Mouse (Mus musculus) CH12.LX (cell line): Measurements from ENCODE around the gene March8. TPM values are rescaled to one million over a fixed set of nuclear protein-coding genes. Genes with fewer than 3 reads are reported as not detected.

Source experiments
- DNase-seq: peaks from one replicate; pipeline ENCODE4 v3.0.0-alpha.2; 2013; ENCODE audit errors: extremely low read depth
- H3K27ac ChIP-seq: 2 replicates; pipeline ENCODE4 v1.5.1; 2012; ENCODE audit warnings: low read depth, mild to moderate bottlenecking, control low read depth, moderate library complexity; ENCODE audit not compliant: insufficient read depth
- H3K27me3 ChIP-seq: replicated peaks from 2 replicates; pipeline ENCODE3; 2012; ENCODE audit warnings: inconsistent platforms
- H3K36me3 ChIP-seq, 2 experiments: replicated peaks in 1 of 2; 2 replicates each; pipeline versions ENCODE3 to v1.6.1; 2012; ENCODE audit warnings: inconsistent platforms in 1 of 2, low read length in 1 of 2, mild to moderate bottlenecking in 1 of 2, mixed read lengths in 1 of 2, moderate library complexity in 1 of 2; ENCODE audit not compliant: control insufficient read depth in 1 of 2, insufficient read depth in 1 of 2
- H3K4me1 ChIP-seq, 2 experiments: 2 replicates each; pipeline ENCODE4 v1.6.1; 2012; ENCODE audit warnings: inconsistent platforms in 1 of 2, moderate library complexity in 1 of 2; ENCODE audit not compliant: insufficient read depth in 2 of 2, control insufficient read depth in 1 of 2
- H3K4me2 ChIP-seq: 2 replicates; pipeline ENCODE4 v1.6.1; 2012; ENCODE audit warnings: low read depth, mild to moderate bottlenecking, control low read depth; ENCODE audit not compliant: poor library complexity, insufficient read depth, severe bottlenecking
- H3K4me3 ChIP-seq, 3 experiments: fragments of 150-350 bp in 1 of 3; sonication (generic) in 1 of 3; replicated peaks in 1 of 3; 2 replicates each; pipeline versions ENCODE3 to v1.5.1; 2011 to 2012; ENCODE audit warnings: low read depth in 2 of 3, low read length in 2 of 3, mild to moderate bottlenecking in 2 of 3, moderate library complexity in 2 of 3, control low read depth in 1 of 3, improper control_type of control experiment in 1 of 3, inconsistent platforms in 1 of 3, mixed read lengths in 1 of 3; ENCODE audit not compliant: poor library complexity in 1 of 3
- H3K79me2 ChIP-seq: replicated peaks from 2 replicates; pipeline ENCODE4 v1.6.1; 2012; ENCODE audit warnings: mild to moderate bottlenecking, moderate library complexity; ENCODE audit not compliant: control insufficient read depth, poor library complexity, insufficient read depth, severe bottlenecking; ENCODE audit errors: extremely low read depth
- H3K9ac ChIP-seq: 2 replicates; pipeline ENCODE4 v1.6.1; 2012; ENCODE audit warnings: low read depth, mild to moderate bottlenecking, control low read depth, moderate library complexity; ENCODE audit not compliant: insufficient read depth
- H3K9me3 ChIP-seq: replicated peaks from 2 replicates; pipeline ENCODE3; 2012; ENCODE audit warnings: low read length, inconsistent platforms, mixed read lengths
- ETS1 ChIP-seq: conservative IDR thresholded peaks from 2 replicates; pipeline ENCODE4 v1.6.1; 2012; ENCODE audit warnings: low read depth, mild to moderate bottlenecking, inconsistent platforms, low read length, improper control_type of control experiment, moderate library complexity
- GABPA ChIP-seq: IDR thresholded peaks from 2 replicates; pipeline ENCODE4 v1.6.1; 2012; ENCODE audit warnings: low read depth, low read length, improper control_type of control experiment, inconsistent platforms; ENCODE audit not compliant: insufficient replicate concordance
- HCFC1 ChIP-seq: IDR thresholded peaks from 2 replicates; pipeline ENCODE4 v1.6.1; 2012; ENCODE audit warnings: low read depth, mild to moderate bottlenecking, inconsistent platforms, low read length, improper control_type of control experiment
- MAFK ChIP-seq: IDR thresholded peaks from 2 replicates; pipeline ENCODE4 v1.6.1; 2011; ENCODE audit warnings: low read length, improper control_type of control experiment; ENCODE audit not compliant: insufficient replicate concordance
- MAZ ChIP-seq: IDR thresholded peaks from 2 replicates; pipeline ENCODE4 v1.6.1; 2012; ENCODE audit warnings: low read depth, mild to moderate bottlenecking, inconsistent platforms, low read length, improper control_type of control experiment, moderate library complexity
- MEF2A ChIP-seq: IDR thresholded peaks from 2 replicates; pipeline ENCODE4 v1.6.1; 2014; ENCODE audit warnings: low read depth, mild to moderate bottlenecking, inconsistent platforms, low read length, improper control_type of control experiment, borderline replicate concordance
- MYC ChIP-seq: IDR thresholded peaks from 2 replicates; pipeline ENCODE4 v1.6.1; 2011; ENCODE audit warnings: low read depth, mild to moderate bottlenecking, improper control_type of control experiment, low read length
- NELFE ChIP-seq: IDR thresholded peaks from 2 replicates; pipeline ENCODE4 v1.6.1; 2011; ENCODE audit warnings: low read depth, low read length, improper control_type of control experiment
- NRF1 ChIP-seq: IDR thresholded peaks from 2 replicates; pipeline ENCODE4 v1.6.1; 2014; ENCODE audit warnings: low read depth, mild to moderate bottlenecking, inconsistent platforms, low read length, improper control_type of control experiment, moderate library complexity
- PAX5 ChIP-seq: IDR thresholded peaks from 2 replicates; pipeline ENCODE4 v1.6.1; 2012; ENCODE audit warnings: low read length, inconsistent platforms, mixed read lengths
- POLR2A ChIP-seq: IDR thresholded peaks from 2 replicates; pipeline ENCODE4 v1.6.1; 2011; ENCODE audit warnings: low read depth, mild to moderate bottlenecking, improper control_type of control experiment, low read length
- SIN3A ChIP-seq: IDR thresholded peaks from 2 replicates; pipeline ENCODE4 v1.6.1; 2012; ENCODE audit warnings: low read length, improper control_type of control experiment, inconsistent platforms
- TBP ChIP-seq: conservative IDR thresholded peaks from 2 replicates; pipeline ENCODE4 v1.6.1; 2011; ENCODE audit warnings: low read depth, low read length, improper control_type of control experiment
- TCF12 ChIP-seq: IDR thresholded peaks from 2 replicates; pipeline ENCODE4 v1.6.1; 2014; ENCODE audit warnings: low read depth, mild to moderate bottlenecking, inconsistent platforms, low read length, improper control_type of control experiment
- UBTF ChIP-seq: IDR thresholded peaks from 2 replicates; pipeline ENCODE4 v1.6.1; 2012; ENCODE audit warnings: low read depth, mild to moderate bottlenecking, inconsistent platforms, low read length, improper control_type of control experiment, moderate library complexity
- USF1 ChIP-seq: IDR thresholded peaks from 2 replicates; pipeline ENCODE4 v1.6.1; 2014; ENCODE audit warnings: low read depth, mild to moderate bottlenecking, inconsistent platforms, low read length, improper control_type of control experiment
- USF2 ChIP-seq: conservative IDR thresholded peaks from 2 replicates; pipeline ENCODE4 v1.6.1; 2011; ENCODE audit warnings: low read depth, low read length, improper control_type of control experiment
- ZMIZ1 ChIP-seq: IDR thresholded peaks from 2 replicates; pipeline ENCODE4 v1.6.1; 2012; ENCODE audit warnings: low read depth, mild to moderate bottlenecking, inconsistent platforms, low read length, improper control_type of control experiment
- ZNF384 ChIP-seq: IDR thresholded peaks from 2 replicates; pipeline ENCODE4 v1.6.1; 2012; ENCODE audit warnings: low read depth, low read length, improper control_type of control experiment, inconsistent platforms
- dilution Hi-C: fragments of 300-500 bp; cut with MboI; formaldehyde crosslinking; loops from 2 replicates; pipeline ENCODE4 v1.14.3; 2020; ENCODE audit warnings: low sequenced_read_pairs; ENCODE audit not compliant: extremely low pct_unique_long_range_greater_than_20kb, extremely low pct_ligation_motif_present
- in situ Hi-C: fragments of 300-500 bp; cut with MboI; formaldehyde crosslinking; loops from 3 replicates; pipeline ENCODE4 v1.14.3; 2019; ENCODE audit warnings: low sequenced_read_pairs, low pct_ligation_motif_present, low pct_unique_long_range_greater_than_20kb, mixed read lengths
- polyA plus RNA-seq: library from polyadenylated mRNA; unstranded; fragments of >175 nt; gene quantifications from 2 replicates; pipeline ENCODE4 v1.2.1, GENCODE M21; 2012; ENCODE audit warnings: low read depth; ENCODE audit not compliant: insufficient read length
- total RNA-seq, 2 experiments: library from RNA; depleted of rRNA; stranded (reverse); fragments of 300-350 nt in 1 of 2; fragments of >200 nt in 1 of 2; gene quantifications; 2 replicates each; pipeline ENCODE4 v1.2.3; 2012 to 2014

March8 gene
- total and polyA plus RNA-seq, 3 experiments, result 4.9 to 7.8 (median 4.9) TPM

GRCm38 (mm10) chr6:116331396-116331795, 6.4 kb upstream of the March8 start (continued):
- TF ChIP-seq USF2 (no peak), TCF12 (no peak)

GRCm38 (mm10) chr6:116337466-116337834, 374 bp upstream of the March8 start:
- dilution Hi-C loops, result no loop called here
- Histone ChIP-seq H3K79me2 (no peaks in the 10 kb centered on the region), H3K9ac (no peak overlapping the region; the same call in 1 of the 2 replicates), H3K27me3 (peaks cover 8% of the 10 kb centered on the region), H3K4me1 (no peaks in the 10 kb centered on the region), H3K4me3 (peak overlapping the region; percentile 60 to 91 (median 78)), H3K36me3 (no peaks in the 10 kb centered on the region), H3K27ac (no peak overlapping the region), H3K9me3 (no peaks in the 10 kb centered on the region), H3K4me2 (peak overlapping the region; percentile 37; the same call in 1 of the 2 replicates)
- TF ChIP-seq SIN3A, result no peak
- TF ChIP-seq USF2, result no peak
- TF ChIP-seq GABPA, result no peak
- no peak for TF ChIP-seq TBP
- no peak for TF ChIP-seq ZNF384
- no peak for DNase-seq
- in situ Hi-C loops, result no loop called here

- no peaks in the 10 kb centered on the region for H3K36me3 ChIP-seq
- peak overlapping the region; percentile 50 for H3K9ac ChIP-seq
- H3K9me3 ChIP-seq, result no peaks in the 10 kb centered on the region
- in situ Hi-C loops, result no loop called here
- peak overlapping the region; percentile 30 for H3K4me2 ChIP-seq
- peaks cover 8% of the 10 kb centered on the region for H3K27me3 ChIP-seq
- peak overlapping the region; percentile 60 to 91 (median 78) for H3K4me3 ChIP-seq
- no peaks in the 10 kb centered on the region for H3K4me1 ChIP-seq
- TF ChIP-seq ZMIZ1 (no peak), ZNF384 (peak; percentile 82)
- no peak for DNase-seq
- dilution Hi-C loops, result no loop called here
- H3K79me2 ChIP-seq, result no peaks in the 10 kb centered on the region
- no peak overlapping the region for H3K27ac ChIP-seq
These were observed 696 bp downstream of the March8 start for GRCm38 (mm10) chr6:116338520-116338919.

- no peak overlapping the region for H3K4me3 ChIP-seq
- no peak overlapping the region for H3K27ac ChIP-seq
These were observed 1.3 kb downstream of the March8 start for GRCm38 (mm10) chr6:116339088-116339487.

More at GRCm38 (mm10) chr6:116339088-116339487, 1.3 kb downstream of the March8 start:
- no peak overlapping the region for H3K4me2 ChIP-seq
- H3K79me2 ChIP-seq, result no peaks in the 10 kb centered on the region
- in situ Hi-C loops, result no loop called here
- H3K9ac ChIP-seq, result no peak overlapping the region
- H3K27me3 ChIP-seq, result peaks cover 8% of the 10 kb centered on the region
- H3K36me3 ChIP-seq, result no peaks in the 10 kb centered on the region
- H3K9me3 ChIP-seq, result no peaks in the 10 kb centered on the region
- dilution Hi-C loops, result no loop called here
- TF ChIP-seq MEF2A (no peak), HCFC1 (no peak), ETS1 (no peak), ZMIZ1 (no peak), PAX5 (no peak), MYC (no peak), TBP (no peak), MAFK (no peak), NRF1 (no peak), UBTF (no peak), NELFE (no peak), POLR2A (no peak), USF1 (no peak), GABPA (no peak), MAZ (no peak)
- no peaks in the 10 kb centered on the region for H3K4me1 ChIP-seq
- DNase-seq, result no peak
